Mouse (Mus musculus): ENCODE results near the gene Smad9.

DNA sequence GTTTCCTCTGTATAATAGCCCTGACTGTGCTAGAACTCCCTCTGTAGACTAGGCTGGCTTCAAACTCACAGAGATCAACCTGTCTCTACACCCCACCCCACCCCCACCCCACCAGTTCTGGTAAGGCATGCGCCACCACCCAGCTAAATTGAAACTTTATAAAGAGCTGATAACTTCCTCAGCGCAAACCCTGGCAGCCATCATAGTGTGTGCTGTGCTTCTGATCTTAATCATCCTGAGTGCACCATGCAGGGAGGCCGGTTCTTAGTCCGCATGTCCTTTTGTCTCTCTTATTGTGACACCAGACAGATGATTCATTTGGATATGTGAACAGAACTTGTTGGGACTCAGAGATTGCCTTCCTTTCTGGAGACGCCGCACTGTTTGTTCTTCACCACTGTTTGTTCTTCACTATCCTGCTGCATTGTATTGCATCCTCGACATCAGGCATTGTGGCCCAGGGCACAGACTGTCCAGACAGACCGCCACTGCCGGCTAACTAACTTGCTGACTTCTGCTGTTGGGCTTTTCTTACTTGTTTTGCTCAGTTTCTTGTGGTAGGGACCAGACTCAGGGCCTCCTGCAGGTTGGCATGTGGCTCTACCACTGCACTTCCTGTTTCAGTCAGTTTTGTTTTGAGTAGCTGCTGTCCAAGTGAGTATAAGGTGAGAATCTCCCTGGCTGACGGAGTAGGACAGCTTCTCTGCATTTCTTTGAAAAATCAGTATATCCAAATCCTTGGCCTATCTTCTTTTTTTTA, 31.5 kb upstream of the Smad9 start:
- TF ChIP-seq CTCF (IDR thresholded peaks at IDR 0.05; ENCODE audit: borderline replicate concordance, extremely low read depth, insufficient read depth, insufficient read length) (no peak), POLR2A (IDR thresholded peaks at IDR 0.05; ENCODE audit: borderline replicate concordance, extremely low read depth, insufficient read depth, insufficient read length, poor library complexity, severe bottlenecking) (no peak)
